Mouse (Mus musculus) testis, adult 2 months (tissue): ENCODE measurements around the gene Ugt1a5.

Experiments
- CTCF ChIP-seq: fragments of 200-500 bp; IDR thresholded peaks from 2 replicates; pipeline ENCODE4 v1.5.1; 2012; ENCODE audit warnings: low read depth, mild to moderate bottlenecking, inconsistent platforms, low read length, moderate library complexity; ENCODE audit not compliant: control insufficient read depth, insufficient read depth, insufficient replicate concordance
- POLR2A ChIP-seq: fragments of 200-500 bp; IDR thresholded peaks from 2 replicates; pipeline ENCODE4 v1.6.1; 2012; ENCODE audit warnings: low read depth, mild to moderate bottlenecking, inconsistent platforms, low read length, moderate library complexity; ENCODE audit not compliant: control insufficient read depth

GRCm38 (mm10) chr1:88179657-88180056 is 13.8 kb downstream of the Ugt1a5 start:
- TF ChIP-seq POLR2A (no peak), CTCF (no peak)
